Mouse (Mus musculus): ENCODE data around the gene Rce1. TPM values are rescaled to one million over a fixed set of nuclear protein-coding genes. Genes with fewer than 3 reads are reported as not detected.

The Rce1 gene
- total RNA-seq, 2 experiments from 2014 or later: 28.2 to 30.4 TPM

GRCm38 (mm10) chr19:4573241-4573640 is 52.2 kb downstream of the Rce1 start:
- no peak for ATAC-seq (replicated peaks; ENCODE audit: poor library complexity, severe bottlenecking)

Other genes with a start within 250 kb of the Rce1 start
- gene Kdm2a, start 227.4 kb downstream of the Rce1 start, total RNA-seq (2014; fragmentation: Nextera tagmentation): 62.9 and 96.0 TPM in 2 replicates
- 46.5 and 61.7 TPM in 2 replicates for gene Kdm2a, start 227.4 kb downstream of the Rce1 start, total RNA-seq (2017)
- gene Rhod, start 186.2 kb downstream of the Rce1 start, total RNA-seq (2014; fragmentation: Nextera tagmentation): 0.28 TPM in 1 of 2 replicates, not detected in the other
- not detected in 2 replicates for gene Rhod, start 186.2 kb downstream of the Rce1 start, total RNA-seq (2017)
- gene Syt12, start 148.2 kb downstream of the Rce1 start, total RNA-seq (2014; fragmentation: Nextera tagmentation): not detected in 2 replicates
- not detected in 2 replicates for gene Syt12, start 148.2 kb downstream of the Rce1 start, total RNA-seq (2017)
- not detected in 2 replicates for gene 2010003K11Rik, start 127.1 kb downstream of the Rce1 start, total RNA-seq (2014; fragmentation: Nextera tagmentation)
- gene 2010003K11Rik, start 127.1 kb downstream of the Rce1 start, total RNA-seq (2017): not detected in 2 replicates
- gene Pcx, start 115.2 kb downstream of the Rce1 start, total RNA-seq (2014; fragmentation: Nextera tagmentation): 0.95 and 4.0 TPM in 2 replicates
- 0.82 and 6.1 TPM in 2 replicates for gene Pcx, start 115.2 kb downstream of the Rce1 start, total RNA-seq (2017)
- gene Lrfn4, start 10.0 kb downstream of the Rce1 start, total RNA-seq (2014; fragmentation: Nextera tagmentation): 2.6 and 3.5 TPM in 2 replicates
- 1.8 and 3.7 TPM in 2 replicates for gene Lrfn4, start 10.0 kb downstream of the Rce1 start, total RNA-seq (2017)
- gene Gm960, start 73.0 kb upstream of the Rce1 start, total RNA-seq (2014; fragmentation: Nextera tagmentation): not detected in 2 replicates
- gene Gm960, start 73.0 kb upstream of the Rce1 start, total RNA-seq (2017): not detected in 2 replicates
- 0.23 TPM in 1 of 2 replicates, not detected in the other for gene Sptbn2, start 85.5 kb upstream of the Rce1 start, total RNA-seq (2014; fragmentation: Nextera tagmentation)
- gene Sptbn2, start 85.5 kb upstream of the Rce1 start, total RNA-seq (2017): not detected in 2 replicates
- 7.1 and 11.0 TPM in 2 replicates for gene Rbm4b, start 130.9 kb upstream of the Rce1 start, total RNA-seq (2014; fragmentation: Nextera tagmentation)
- 9.8 and 17.5 TPM in 2 replicates for gene Rbm4b, start 130.9 kb upstream of the Rce1 start, total RNA-seq (2017)
- 42.0 and 44.5 TPM in 2 replicates for gene Rbm4, start 168.3 kb upstream of the Rce1 start, total RNA-seq (2014; fragmentation: Nextera tagmentation)
- gene Rbm4, start 168.3 kb upstream of the Rce1 start, total RNA-seq (2017): 63.5 and 69.9 TPM in 2 replicates
- 13.8 and 16.3 TPM in 2 replicates for gene Gm21992, start 186.0 kb upstream of the Rce1 start, total RNA-seq (2014; fragmentation: Nextera tagmentation)
- gene Gm21992, start 186.0 kb upstream of the Rce1 start, total RNA-seq (2017): 30.8 and 59.4 TPM in 2 replicates
- gene Rbm14, start 186.0 kb upstream of the Rce1 start, total RNA-seq (2014; fragmentation: Nextera tagmentation): 51.0 and 59.2 TPM in 2 replicates
- gene Rbm14, start 186.0 kb upstream of the Rce1 start, total RNA-seq (2017): 23.3 and 27.2 TPM in 2 replicates
- gene Ccs, start 213.7 kb upstream of the Rce1 start, total RNA-seq (2014; fragmentation: Nextera tagmentation): 47.1 and 68.5 TPM in 2 replicates
- 18.8 and 22.9 TPM in 2 replicates for gene Ccs, start 213.7 kb upstream of the Rce1 start, total RNA-seq (2017)
- gene Ccdc87, start 213.7 kb upstream of the Rce1 start, total RNA-seq (2014; fragmentation: Nextera tagmentation): not detected in 2 replicates
- not detected in 2 replicates for gene Ccdc87, start 213.7 kb upstream of the Rce1 start, total RNA-seq (2017)
- 2.6 and 10.0 TPM in 2 replicates for gene Ctsf, start 229.5 kb upstream of the Rce1 start, total RNA-seq (2014; fragmentation: Nextera tagmentation)
- 1.8 and 3.6 TPM in 2 replicates for gene Ctsf, start 229.5 kb upstream of the Rce1 start, total RNA-seq (2017)